Mouse (Mus musculus) intestine, postnatal 0 days (tissue): Measurements from ENCODE around the gene Gnl2. TPM values are rescaled to one million over a fixed set of nuclear protein-coding genes. Genes with fewer than 3 reads are reported as not detected.

Experiments
- ATAC-seq: fragments of 200-750 bp; cut with Nextera tagmentation; 2 replicates; pipeline ENCODE4 v1.8.0; 2017; ENCODE audit warnings: mild to moderate bottlenecking, moderate TSS enrichment, moderate library complexity
- H3K27ac ChIP-seq: fragments of 300-500 bp; sonication (generic); 2 replicates; pipeline ENCODE4 v1.5.1; 2014; ENCODE audit warnings: mild to moderate bottlenecking, low read depth, low read length, moderate library complexity
- H3K27me3 ChIP-seq: fragments of 300-500 bp; sonication (generic); replicated peaks from 2 replicates; pipeline ENCODE4 v1.6.1; 2014; ENCODE audit warnings: low read length, mixed read lengths; ENCODE audit not compliant: control insufficient read depth, insufficient read depth
- H3K36me3 ChIP-seq: fragments of 300-500 bp; sonication (generic); 2 replicates; pipeline ENCODE4 v1.6.1; 2014; ENCODE audit warnings: mild to moderate bottlenecking, moderate library complexity; ENCODE audit not compliant: control insufficient read depth, insufficient read depth
- H3K4me1 ChIP-seq: fragments of 300-500 bp; sonication (generic); replicated peaks from 2 replicates; pipeline ENCODE4 v1.6.1; 2014; ENCODE audit warnings: antibody characterized with exemption, low read length, mixed read lengths; ENCODE audit not compliant: control insufficient read depth, insufficient read depth
- H3K4me2 ChIP-seq: fragments of 300-500 bp; sonication (generic); replicated peaks from 2 replicates; pipeline ENCODE4 v1.6.1; 2014; ENCODE audit warnings: low read depth, mild to moderate bottlenecking, moderate library complexity
- H3K4me3 ChIP-seq: fragments of 300-500 bp; sonication (generic); 2 replicates; pipeline ENCODE4 v1.5.1; 2014; ENCODE audit warnings: low read depth, low read length
- H3K9ac ChIP-seq: fragments of 300-500 bp; sonication (generic); 2 replicates; pipeline ENCODE4 v1.6.1; 2014; ENCODE audit warnings: mild to moderate bottlenecking, low read depth, low read length
- H3K9me3 ChIP-seq: fragments of 300-500 bp; sonication (generic); 2 replicates; pipeline ENCODE4 v1.6.1; 2016; ENCODE audit warnings: mixed run types; ENCODE audit not compliant: control insufficient read depth
- CTCF ChIP-seq: sonication (generic); IDR thresholded peaks from 2 replicates; pipeline ENCODE4 v1.5.1; 2016; ENCODE audit warnings: low read depth, mild to moderate bottlenecking, control low read depth, antibody characterized with exemption, moderate library complexity
- WGBS: fragments of 180-500 bp; shearing (Covaris S2); extraction: QIAGEN DNeasy Blood & Tissue Kit; methylation state at CpG from one replicate; pipeline ENCODE4 v1.1.7; 2014; 5-methylcytosine and 5-hydroxymethylcytosine counted together
- polyA plus RNA-seq: library from polyadenylated mRNA; unstranded; fragments of >200 nt; fragmentation: Nextera tagmentation; extraction: Ambion mirVana; gene quantifications from 2 replicates; pipeline ENCODE4 v1.2.1, GENCODE M21; 2015

Gene Gnl2
- polyA plus RNA-seq: 28.6 and 30.9 TPM in 2 replicates

DNA sequence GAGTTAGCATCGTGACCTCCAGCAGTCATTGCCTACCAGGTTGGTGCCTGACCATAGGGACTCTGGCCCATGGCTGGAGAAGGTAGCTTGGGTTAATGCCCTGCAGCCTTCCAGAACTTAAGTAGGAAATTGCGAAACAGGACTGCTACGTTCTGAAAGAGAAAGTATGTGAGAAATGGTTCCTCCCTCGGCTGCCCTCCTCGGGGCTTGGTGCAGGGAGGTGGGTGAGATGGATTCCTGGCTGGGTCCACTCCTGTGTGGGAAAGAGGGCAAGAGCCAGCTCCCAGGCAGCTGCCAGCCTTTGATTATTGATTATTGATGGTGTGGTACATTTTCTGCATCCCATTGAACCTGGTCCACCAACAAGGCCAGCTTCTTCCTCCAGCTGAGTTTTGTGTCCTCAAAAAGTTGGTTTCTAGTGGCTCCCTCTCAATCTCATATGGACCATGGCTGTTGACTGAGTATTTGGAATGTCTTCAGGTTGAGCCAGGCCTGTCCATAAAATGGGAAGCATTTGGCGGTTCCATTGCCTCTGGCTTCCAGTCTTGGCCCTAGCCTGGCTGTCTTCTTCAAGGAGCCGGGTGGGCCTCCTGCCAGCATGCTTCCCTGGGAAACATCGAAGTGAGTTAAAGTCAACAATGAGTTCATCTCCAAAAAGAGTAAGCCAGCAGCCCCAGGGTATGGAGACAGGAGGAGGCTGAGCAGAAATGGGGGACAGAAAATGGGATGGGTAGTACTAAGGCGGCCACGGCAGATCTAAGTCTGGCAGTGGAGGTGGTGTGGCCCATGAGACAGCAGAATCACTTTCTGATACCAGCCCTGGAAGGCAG lies at the start of gene Gnl2:
Gene Gnl2 (plus strand): TSS at position 780 of the 830 bp plus-strand sequence.
- WGBS: 61% methylated on average over 10 of the region's 10 CpGs
- H3K4me2 ChIP-seq: no peak within 1 kb of the TSS
- no peak for TF ChIP-seq CTCF
- no peak within 1 kb of the TSS for H3K4me3 ChIP-seq
- no peaks in the 10 kb centered on the region for H3K4me1 ChIP-seq
- no peaks in the 10 kb centered on the region for H3K9me3 ChIP-seq
- no peaks in the 10 kb centered on the region for H3K36me3 ChIP-seq
- no peak for ATAC-seq
- H3K27me3 ChIP-seq: no peaks in the 10 kb centered on the region
- H3K9ac ChIP-seq: no peak within 1 kb of the TSS
- H3K27ac ChIP-seq: no peak within 1 kb of the TSS

DNA sequence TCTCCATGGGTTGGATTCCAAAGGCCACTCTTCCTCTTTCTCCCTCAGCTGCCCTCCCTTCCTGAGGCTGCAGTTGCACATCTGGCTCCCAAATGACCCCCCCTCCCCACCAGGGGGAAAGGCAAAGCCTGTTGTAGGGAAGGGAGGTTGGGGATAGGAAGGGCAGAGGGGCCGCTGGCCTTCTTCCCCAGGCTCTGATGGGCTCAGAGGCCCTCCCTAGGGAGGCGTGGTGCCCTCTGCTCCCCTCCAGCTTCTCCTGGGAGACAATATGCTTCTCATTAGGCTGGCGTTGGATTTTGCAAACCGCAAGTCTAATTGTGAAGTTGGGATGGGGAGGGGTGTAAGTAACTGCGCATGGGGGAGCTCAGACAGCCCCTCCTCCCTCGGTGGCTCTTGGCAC lies 47.7 kb upstream of the Gnl2 start:
- no peaks in the 10 kb centered on the region for H3K36me3 ChIP-seq
- no peak overlapping the region for H3K4me2 ChIP-seq
- ATAC-seq: no peak
- no peaks in the 10 kb centered on the region for H3K4me1 ChIP-seq
- H3K27me3 ChIP-seq: no peaks in the 10 kb centered on the region
- no peak for TF ChIP-seq CTCF
- H3K4me3 ChIP-seq: no peak overlapping the region
- WGBS: 74% methylated on average over 6 of the region's 6 CpGs
- H3K9ac ChIP-seq: no peak overlapping the region
- H3K9me3 ChIP-seq: no peaks in the 10 kb centered on the region
- no peak overlapping the region for H3K27ac ChIP-seq

DNA sequence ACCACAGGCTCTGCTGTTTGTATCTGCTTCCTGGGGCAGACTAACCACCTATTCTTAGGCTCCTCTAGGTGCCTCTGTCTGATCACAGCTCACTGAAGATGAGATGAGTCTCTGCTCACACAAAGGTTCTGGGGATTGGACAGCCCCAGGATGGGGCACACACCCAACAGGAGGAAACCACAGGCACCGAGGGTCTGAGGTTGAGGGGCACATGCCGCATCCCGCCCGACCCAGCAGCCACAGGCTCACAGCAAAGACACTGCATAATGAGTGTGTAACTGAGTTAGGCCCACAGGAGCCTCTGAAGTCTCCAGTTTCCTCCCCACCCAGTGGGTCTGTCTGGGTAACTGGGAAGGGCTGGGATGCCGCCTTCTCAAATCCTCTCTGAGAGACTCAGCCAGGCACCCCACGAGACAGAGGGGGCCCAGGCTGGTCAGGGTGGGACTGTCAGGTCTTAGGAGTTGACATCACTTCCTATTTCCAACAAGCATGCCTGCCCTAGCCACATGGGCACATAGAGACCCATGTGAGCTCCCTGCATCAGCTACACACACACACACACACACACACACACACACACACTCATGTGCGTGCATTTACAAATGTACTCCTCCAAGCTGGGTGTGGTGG lies 47.1 kb upstream of the Gnl2 start:
- no peak overlapping the region for H3K9ac ChIP-seq
- H3K27me3 ChIP-seq: no peaks in the 10 kb centered on the region
- no peaks in the 10 kb centered on the region for H3K4me1 ChIP-seq
- WGBS: 79% methylated on average over 7 of the region's 7 CpGs
- no peaks in the 10 kb centered on the region for H3K36me3 ChIP-seq
- no peak for ATAC-seq
- H3K9me3 ChIP-seq: no peaks in the 10 kb centered on the region
- no peak overlapping the region for H3K4me2 ChIP-seq
- TF ChIP-seq CTCF: no peak
- no peak overlapping the region for H3K4me3 ChIP-seq
- H3K27ac ChIP-seq: no peak overlapping the region

DNA sequence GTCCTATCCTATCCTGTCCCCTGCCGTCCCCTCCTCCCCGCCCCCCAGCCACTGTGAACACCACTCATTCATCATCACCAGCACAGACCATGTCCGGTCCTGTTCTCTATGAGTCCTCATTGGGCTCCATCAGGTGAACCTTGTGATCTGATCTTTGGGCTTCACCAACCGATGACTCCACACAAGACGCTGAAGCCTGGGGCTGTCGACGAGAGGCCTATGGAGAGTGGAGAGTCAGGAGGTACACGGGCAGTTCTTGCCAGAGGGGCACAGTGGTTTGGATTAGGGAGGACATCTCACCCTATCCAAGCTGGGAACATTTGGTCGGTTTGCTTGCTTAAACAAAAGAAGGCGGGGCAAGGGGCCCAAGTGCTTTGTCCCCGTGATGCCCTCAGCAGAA lies 46.2 kb upstream of the Gnl2 start:
- no peak overlapping the region for H3K9ac ChIP-seq
- H3K4me1 ChIP-seq: no peaks in the 10 kb centered on the region
- no peak overlapping the region for H3K27ac ChIP-seq
- no peak overlapping the region for H3K4me2 ChIP-seq
- no peaks in the 10 kb centered on the region for H3K9me3 ChIP-seq
- WGBS: 71% methylated on average over 11 of the region's 11 CpGs
- TF ChIP-seq CTCF: no peak
- no peak overlapping the region for H3K4me3 ChIP-seq
- no peak for ATAC-seq
- no peaks in the 10 kb centered on the region for H3K36me3 ChIP-seq
- no peaks in the 10 kb centered on the region for H3K27me3 ChIP-seq

DNA sequence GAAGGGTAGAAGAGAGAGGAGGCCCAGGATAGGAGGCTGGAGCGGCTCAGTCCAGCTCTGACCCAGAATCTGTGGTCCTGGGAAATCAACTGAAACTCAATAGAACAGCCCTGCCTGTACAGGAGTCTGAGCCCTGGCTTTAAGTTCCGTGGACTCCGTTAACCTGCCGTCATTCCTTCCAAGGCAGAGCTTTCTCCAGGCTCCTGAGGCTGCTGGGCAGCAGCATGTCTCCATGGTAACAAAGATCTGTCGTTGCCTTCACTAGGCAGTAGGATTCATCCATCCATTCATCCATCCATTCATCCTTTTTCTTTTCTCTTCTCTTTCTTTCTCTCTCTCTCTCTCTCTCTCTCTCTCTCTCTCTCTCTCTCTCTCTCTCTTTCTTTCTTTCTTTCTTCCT lies 45.7 kb upstream of the Gnl2 start:
- WGBS: 32% methylated on average over 5 of the region's 5 CpGs
- ATAC-seq: no peak
- no peak overlapping the region for H3K9ac ChIP-seq
- H3K4me1 ChIP-seq: no peaks in the 10 kb centered on the region
- H3K36me3 ChIP-seq: no peaks in the 10 kb centered on the region
- H3K4me2 ChIP-seq: no peak overlapping the region
- H3K27ac ChIP-seq: no peak overlapping the region
- no peaks in the 10 kb centered on the region for H3K27me3 ChIP-seq
- H3K4me3 ChIP-seq: no peak overlapping the region
- no peaks in the 10 kb centered on the region for H3K9me3 ChIP-seq
- no peak for TF ChIP-seq CTCF

DNA sequence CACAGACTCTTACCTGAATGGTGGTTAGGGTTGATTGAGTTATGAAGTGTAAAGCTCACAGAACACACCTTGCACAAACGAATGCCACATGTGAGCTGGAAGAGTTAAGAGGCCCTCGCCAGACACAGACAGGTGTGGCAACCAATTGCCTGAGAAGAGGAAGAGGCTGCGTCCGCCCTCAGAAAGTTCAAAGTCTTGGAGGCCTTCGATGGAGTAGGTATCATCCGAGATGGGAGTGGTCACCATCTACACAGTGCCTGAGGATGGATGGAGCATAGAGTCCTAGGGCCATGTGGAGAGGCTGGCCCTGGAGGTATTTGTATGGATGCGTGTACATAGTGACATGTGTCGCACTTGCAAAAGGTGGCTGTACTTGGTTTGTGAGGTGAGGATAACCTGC lies 45.3 kb upstream of the Gnl2 start:
- H3K4me3 ChIP-seq: no peak overlapping the region
- no peak overlapping the region for H3K27ac ChIP-seq
- TF ChIP-seq CTCF: no peak
- no peak overlapping the region for H3K4me2 ChIP-seq
- H3K36me3 ChIP-seq: no peaks in the 10 kb centered on the region
- no peaks in the 10 kb centered on the region for H3K4me1 ChIP-seq
- H3K9me3 ChIP-seq: no peaks in the 10 kb centered on the region
- H3K9ac ChIP-seq: no peak overlapping the region
- peak; percentile 86 for ATAC-seq
- no peaks in the 10 kb centered on the region for H3K27me3 ChIP-seq
- WGBS: 48% methylated on average over 8 of the region's 8 CpGs
